Mouse (Mus musculus): ENCODE measurements at regions not wholly inside any gene's neighbourhood (a gene's known extent, or its start where the extent isn't known, plus 50 kb on each side); places are given as distances from the start of the nearest gene placed in this dataset.

DNA sequence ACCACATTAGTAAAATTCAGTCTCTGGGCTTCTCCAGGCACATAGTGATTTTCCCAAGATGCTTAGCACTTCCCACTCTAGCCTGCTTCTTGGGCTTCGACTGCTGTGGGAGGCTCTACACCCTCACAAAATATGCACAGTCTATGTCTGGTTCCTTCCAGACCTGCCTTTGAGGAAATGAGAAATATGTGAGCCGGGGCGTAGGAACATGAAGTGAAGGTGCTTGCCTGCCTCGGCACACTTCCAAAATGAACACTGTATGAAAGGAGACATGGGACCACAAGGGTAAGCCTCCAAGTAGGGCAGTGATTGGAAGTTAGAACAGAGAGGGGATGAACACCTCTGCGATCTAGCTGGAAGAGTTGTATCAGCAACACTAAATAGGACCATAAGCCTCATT is 54.5 kb downstream of the Gm10260 start:
- DNase-seq = no peak

GRCm38 (mm10) chr13:97704541-97704940 is 55.9 kb downstream of the Gm10260 start:
- no peak for DNase-seq

DNA sequence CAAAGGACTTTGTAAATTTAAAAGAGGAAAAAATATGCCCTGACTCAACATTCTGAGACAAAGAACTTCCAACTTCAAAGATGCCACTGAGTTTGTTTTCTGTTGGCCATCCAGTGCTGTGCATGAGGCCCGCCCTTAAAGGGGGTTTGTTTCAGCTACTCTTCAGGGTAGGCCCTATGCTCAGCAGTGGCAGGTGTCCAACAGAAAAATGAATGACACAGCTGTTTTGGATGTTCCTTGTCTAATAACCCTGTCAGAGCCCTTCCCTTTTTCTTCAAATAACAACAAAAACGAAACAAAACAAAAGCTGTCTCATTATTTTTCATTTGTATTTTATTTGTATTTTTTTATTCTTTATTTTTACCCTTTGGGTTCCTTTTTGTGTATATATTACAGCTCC is 61.5 kb downstream of the Gm10260 start:
- no peak for DNase-seq

DNA sequence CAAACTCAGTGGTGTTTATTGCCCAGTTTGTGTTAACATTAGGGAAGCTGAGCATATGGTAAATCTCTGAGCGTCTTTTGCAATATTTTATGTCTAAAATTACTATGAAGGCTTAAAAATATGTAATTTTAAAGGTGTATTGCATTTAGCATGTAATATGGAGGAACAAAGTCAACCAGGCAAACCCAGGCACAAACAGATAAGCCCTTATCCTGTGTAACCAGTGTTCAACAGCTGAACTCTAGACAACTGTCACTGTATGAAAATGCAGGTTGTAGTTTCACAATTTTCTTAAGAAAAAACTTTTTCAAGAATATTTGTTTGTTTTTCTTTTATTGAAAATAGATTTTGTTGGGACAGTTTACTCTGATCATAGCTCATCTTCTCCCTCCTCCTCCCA is 62.1 kb downstream of the Gm10260 start:
- no peak for DNase-seq

GRCm38 (mm10) chr13:97697262-97697661 is 63.2 kb downstream of the Gm10260 start:
- no peak for DNase-seq

DNA sequence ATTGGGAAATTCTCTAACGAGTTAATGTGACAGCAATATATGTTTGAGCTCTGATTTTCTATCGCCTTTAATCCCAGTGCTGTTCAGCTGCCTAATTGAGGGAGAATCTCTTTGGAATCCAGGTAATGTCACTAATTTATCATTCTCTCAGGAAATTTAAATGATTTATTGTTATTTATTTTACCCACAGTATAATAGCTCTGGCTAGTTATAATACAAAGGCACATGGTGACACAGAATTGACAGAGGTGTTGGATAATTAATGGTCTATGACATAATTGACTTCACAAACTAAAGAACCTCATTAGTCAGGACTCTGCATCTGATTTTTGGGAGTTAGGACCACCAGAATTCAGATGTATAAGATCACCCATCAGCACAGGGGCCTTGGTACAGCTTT is 65.4 kb downstream of the Gm10260 start:
- no peak for DNase-seq

- no peak for DNase-seq
Observed at GRCm38 (mm10) chr13:97694356-97694990, 66.0 kb downstream of the Gm10260 start.

- DNase-seq = no peak
Observed at GRCm38 (mm10) chr13:97688310-97688886, 72.0 kb downstream of the Gm10260 start.

DNA sequence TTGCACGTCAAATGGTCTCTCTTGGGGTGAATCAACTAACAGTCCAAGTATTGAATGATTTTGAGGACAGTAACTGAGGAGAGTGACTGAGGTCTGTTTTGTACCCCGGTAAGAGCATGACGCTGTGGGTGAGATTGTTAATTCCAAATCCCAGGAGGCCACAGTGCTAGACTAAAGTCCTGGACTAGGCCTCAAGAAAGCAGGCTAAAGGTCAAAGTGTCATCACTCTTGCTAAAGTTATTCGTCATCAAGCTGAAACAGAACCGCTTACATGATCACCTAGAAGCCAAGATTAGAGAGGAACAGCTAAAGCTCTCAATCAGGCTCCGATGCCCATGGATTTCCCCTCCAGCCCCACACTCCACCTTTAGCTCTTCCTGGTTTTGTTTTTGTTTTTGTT is 76.6 kb downstream of the Gm10260 start:
- no peak for DNase-seq

GRCm38 (mm10) chr13:97681228-97681987 is 79.0 kb downstream of the Gm10260 start:
- DNase-seq = peak; percentile 12

DNA sequence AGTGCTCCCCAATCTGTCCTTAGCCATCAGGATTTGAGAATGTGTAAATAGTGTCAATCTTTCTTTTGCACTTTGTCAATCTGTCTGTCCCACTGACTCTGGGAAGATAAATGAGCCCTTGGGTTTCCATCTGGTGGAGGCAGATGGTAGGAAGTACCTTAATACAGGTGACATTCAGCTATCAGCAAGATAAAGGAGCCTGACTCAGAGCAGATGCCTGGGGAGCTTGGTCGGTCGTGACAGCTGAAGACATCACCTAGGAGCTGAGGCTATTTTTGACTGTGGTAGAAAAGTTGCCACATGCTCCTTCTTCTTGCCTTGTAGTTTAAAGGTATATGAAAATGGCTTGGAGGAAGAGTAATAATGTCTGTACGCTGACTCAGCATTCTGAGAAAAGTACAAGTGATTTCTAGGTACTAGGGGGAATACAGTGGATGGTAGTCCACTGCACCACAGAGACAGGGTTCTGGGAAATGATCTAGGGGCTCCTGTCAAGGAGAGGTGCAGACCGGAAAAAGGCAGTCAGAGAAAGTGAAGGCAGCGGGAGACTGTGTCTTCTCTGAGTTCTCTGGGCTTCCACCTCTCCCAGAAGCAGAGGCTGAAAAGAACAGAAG is 80.0 kb downstream of the Gm10260 start:
- no peak for DNase-seq

- DNase-seq = no peak
Observed at GRCm38 (mm10) chr13:97678991-97679390, 81.4 kb downstream of the Gm10260 start.

GRCm38 (mm10) chr13:97676536-97677048 is 83.8 kb downstream of the Gm10260 start:
- DNase-seq = no peak

DNA sequence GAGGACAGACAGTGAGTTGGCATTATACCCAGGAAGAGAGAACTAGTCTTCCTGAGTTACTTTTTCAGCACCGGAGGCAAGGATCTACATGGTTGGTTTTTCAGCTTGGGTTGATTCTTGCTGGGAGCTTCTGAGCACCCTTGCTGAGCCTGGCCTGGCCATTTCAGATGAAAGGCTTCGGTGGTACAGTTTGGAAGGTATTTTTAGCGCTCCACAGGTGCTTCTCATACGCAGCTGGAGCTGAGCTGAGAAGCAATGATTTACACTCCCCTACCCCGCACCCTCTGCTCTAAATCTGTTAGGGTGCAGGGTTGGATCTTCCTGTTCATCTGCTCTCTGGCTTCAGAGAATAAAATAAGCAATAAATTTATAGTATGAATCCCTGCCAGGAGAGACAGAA is 87.3 kb downstream of the Gm10260 start:
- DNase-seq = no peak

GRCm38 (mm10) chr13:97672038-97672675 is 88.3 kb downstream of the Gm10260 start:
- DNase-seq = no peak

GRCm38 (mm10) chr13:97669366-97669765 is 91.1 kb downstream of the Gm10260 start:
- no peak for DNase-seq

DNA sequence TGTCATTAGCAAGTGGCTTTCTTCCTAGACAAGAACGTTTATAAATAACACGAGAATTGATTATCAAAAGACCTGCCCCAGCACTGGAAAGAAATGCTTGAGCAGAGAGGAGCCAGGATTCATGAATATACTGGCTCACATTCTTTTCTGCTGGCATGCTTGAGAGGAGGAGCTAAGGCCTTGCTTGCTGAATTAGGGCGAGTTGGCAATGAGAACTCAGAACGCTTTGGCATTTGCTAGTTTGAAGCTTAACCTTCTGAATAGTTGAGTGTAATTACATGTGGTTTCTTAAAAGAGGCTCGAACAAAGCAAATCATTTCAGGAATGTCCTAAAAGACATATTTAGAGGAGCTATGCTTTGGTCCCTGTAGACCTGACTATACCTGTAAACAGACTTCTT is 91.5 kb downstream of the Gm10260 start:
- no peak for DNase-seq

- DNase-seq = no peak
Observed at GRCm38 (mm10) chr13:97667313-97667712, 93.1 kb downstream of the Gm10260 start.

GRCm38 (mm10) chr13:97666761-97667160 is 93.7 kb downstream of the Gm10260 start:
- DNase-seq = no peak

DNA sequence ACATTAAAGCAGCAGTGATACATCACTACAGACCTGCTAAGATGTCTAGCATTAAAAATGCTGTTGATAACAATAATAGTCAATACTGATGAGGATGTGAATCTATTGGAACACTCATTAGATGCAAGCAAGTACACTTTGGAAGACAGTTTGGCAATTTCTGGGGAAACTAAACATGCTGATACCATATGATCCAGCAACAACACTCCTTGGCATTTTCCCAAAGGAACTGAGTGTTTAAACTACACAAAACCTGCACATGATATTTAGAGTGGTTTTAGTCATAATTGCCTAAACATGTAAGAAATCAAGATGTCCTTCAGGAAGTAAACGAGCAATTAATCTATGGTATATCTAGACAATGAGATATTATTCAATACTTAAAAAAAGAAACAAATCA is 95.2 kb downstream of the Gm10260 start:
- DNase-seq = no peak

GRCm38 (mm10) chr13:97662741-97663140 is 97.7 kb downstream of the Gm10260 start:
- peak; percentile 39 for DNase-seq

DNA sequence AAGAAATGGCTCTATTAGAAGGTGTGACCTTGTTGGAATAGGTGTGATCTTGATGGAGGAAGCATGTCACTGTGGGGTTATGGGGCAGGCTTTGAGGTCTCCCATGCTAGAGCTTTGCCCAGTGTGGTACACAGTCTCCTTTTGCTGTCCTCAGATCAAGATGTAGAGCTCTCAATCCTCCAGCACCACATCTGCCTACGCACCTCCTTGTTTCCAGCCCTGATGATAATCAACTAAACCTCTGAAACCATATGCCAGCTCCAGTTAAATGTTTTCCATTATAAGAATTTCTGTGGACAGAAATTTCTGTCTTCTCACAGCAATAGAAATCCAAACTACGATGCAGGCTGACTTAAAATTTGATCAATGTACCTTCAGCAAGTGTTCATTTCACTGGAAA is 103.8 kb downstream of the Gm10260 start:
- no peak for DNase-seq

- no peak for DNase-seq
Observed at GRCm38 (mm10) chr13:97652279-97652678, 108.2 kb downstream of the Gm10260 start.
